Mouse (Mus musculus) intestine, embryonic 15.5 days (tissue): ENCODE data around the gene Wwp2. TPM values are rescaled to one million over a fixed set of nuclear protein-coding genes. Genes with fewer than 3 reads are reported as not detected.

Experiments
- ATAC-seq: fragments of 200-750 bp; cut with Nextera tagmentation; 2 replicates; pipeline ENCODE4 v1.8.0; 2017; ENCODE audit warnings: moderate TSS enrichment, moderate library complexity
- H3K27ac ChIP-seq: fragments of 300-500 bp; sonication (generic); 2 replicates; pipeline ENCODE4 v1.5.1; 2015; ENCODE audit warnings: mild to moderate bottlenecking, inconsistent platforms
- H3K27me3 ChIP-seq: fragments of 300-500 bp; sonication (generic); replicated peaks from 2 replicates; pipeline ENCODE4 v1.6.1; 2015; ENCODE audit warnings: inconsistent platforms
- H3K36me3 ChIP-seq: fragments of 300-500 bp; sonication (generic); 2 replicates; pipeline ENCODE4 v1.6.1; 2015; ENCODE audit warnings: inconsistent platforms
- H3K4me1 ChIP-seq: fragments of 300-500 bp; sonication (generic); replicated peaks from 2 replicates; pipeline ENCODE4 v1.6.1; 2015; ENCODE audit warnings: inconsistent platforms
- H3K4me2 ChIP-seq: fragments of 300-500 bp; sonication (generic); replicated peaks from 2 replicates; pipeline ENCODE4 v1.6.1; 2015; ENCODE audit warnings: mild to moderate bottlenecking, inconsistent platforms
- H3K4me3 ChIP-seq: fragments of 300-500 bp; sonication (generic); replicated peaks from 2 replicates; pipeline ENCODE4 v1.5.1; 2015; ENCODE audit warnings: inconsistent platforms
- H3K9ac ChIP-seq: fragments of 300-500 bp; sonication (generic); 2 replicates; pipeline ENCODE4 v1.6.1; 2015; ENCODE audit warnings: inconsistent platforms
- H3K9me3 ChIP-seq: fragments of 300-500 bp; sonication (generic); 2 replicates; pipeline ENCODE4 v1.6.1; 2016; ENCODE audit warnings: inconsistent platforms
- WGBS: fragments of 180-500 bp; shearing (Covaris S2); methylation state at CpG from one replicate; pipeline ENCODE4 v1.1.7; 2015; 5-methylcytosine and 5-hydroxymethylcytosine counted together
- polyA plus RNA-seq: library from polyadenylated mRNA; unstranded; fragments of >200 nt; fragmentation: Nextera tagmentation; extraction: Ambion mirVana; gene quantifications from 2 replicates; pipeline ENCODE4 v1.2.1, GENCODE M21; 2015

Wwp2 gene
- polyA plus RNA-seq, 1 experiment from 2014 or later, result 39.2 TPM

DNA sequence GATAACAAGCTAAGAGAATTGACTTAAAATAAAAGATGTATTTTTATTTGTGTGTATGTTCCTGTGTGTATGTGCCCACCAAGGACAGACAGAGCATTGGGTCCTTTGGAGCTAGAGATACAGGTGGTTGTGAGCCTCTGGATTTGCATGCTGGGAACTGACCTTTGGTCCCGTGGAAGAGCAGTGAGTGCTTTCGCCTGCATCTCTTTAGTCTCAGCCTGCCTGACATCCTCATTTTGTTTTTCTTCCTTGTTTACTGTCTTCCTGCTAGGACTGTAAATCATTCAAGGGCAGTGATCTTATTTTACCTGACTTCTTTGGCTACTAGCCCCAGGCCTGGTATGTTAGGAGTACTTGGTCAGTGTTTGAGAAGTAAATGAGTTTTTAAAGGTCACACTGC is 1.5 kb downstream of the Wwp2 start:
- H3K36me3 ChIP-seq, result no peaks in the 10 kb centered on the region
- no peak overlapping the region for H3K9ac ChIP-seq
- no peaks in the 10 kb centered on the region for H3K9me3 ChIP-seq
- no peak for ATAC-seq
- H3K4me1 ChIP-seq, result 0 out of 2 replicates have a peak, but pooled peaks cover 11% of the 10 kb centered on the region
- no peaks in the 10 kb centered on the region for H3K27me3 ChIP-seq
- no peak overlapping the region for H3K4me3 ChIP-seq
- WGBS, result 45% methylated on average over 2 of the region's 2 CpGs
- H3K4me2 ChIP-seq, result no peak overlapping the region
- H3K27ac ChIP-seq, result no peak overlapping the region

- Histone ChIP-seq H3K27ac (no peak overlapping the region), H3K4me2 (no peak overlapping the region), H3K9ac (no peak overlapping the region), H3K27me3 (no peaks in the 10 kb centered on the region), H3K4me3 (no peak overlapping the region), H3K36me3 (no peaks in the 10 kb centered on the region), H3K4me1 (peaks cover 18% of the 10 kb centered on the region), H3K9me3 (no peaks in the 10 kb centered on the region)
- ATAC-seq, result no peak
- WGBS, result 88% methylated on average over 3 of the region's 3 CpGs
Observed at GRCm38 (mm10) chr8:107439880-107440625, 3.9 kb downstream of the Wwp2 start.

GRCm38 (mm10) chr8:107444626-107445025 is 8.5 kb downstream of the Wwp2 start:
- no peak overlapping the region for H3K9ac ChIP-seq
- 53% methylated on average over 3 of the region's 3 CpGs for WGBS
- H3K4me1 ChIP-seq, result peaks cover 18% of the 10 kb centered on the region
- no peaks in the 10 kb centered on the region for H3K27me3 ChIP-seq
- H3K4me2 ChIP-seq, result no peak overlapping the region
- H3K36me3 ChIP-seq, result no peaks in the 10 kb centered on the region
- no peak for ATAC-seq
- H3K27ac ChIP-seq, result 0 out of 2 replicates have a peak overlapping the region, but pooled peaks have one; percentile 13
- no peak overlapping the region for H3K4me3 ChIP-seq
- H3K9me3 ChIP-seq, result no peaks in the 10 kb centered on the region

GRCm38 (mm10) chr8:107447713-107448112 is 11.5 kb downstream of the Wwp2 start:
- H3K4me1 ChIP-seq, result peaks cover 18% of the 10 kb centered on the region
- ATAC-seq, result no peak
- no peak overlapping the region for H3K4me2 ChIP-seq
- no peak overlapping the region for H3K9ac ChIP-seq
- no peaks in the 10 kb centered on the region for H3K27me3 ChIP-seq
- no peaks in the 10 kb centered on the region for H3K9me3 ChIP-seq
- H3K27ac ChIP-seq, result no peak overlapping the region
- no peak overlapping the region for H3K4me3 ChIP-seq
- no peaks in the 10 kb centered on the region for H3K36me3 ChIP-seq

- Histone ChIP-seq H3K4me3 (no peak overlapping the region), H3K4me1 (peaks cover 18% of the 10 kb centered on the region), H3K36me3 (no peaks in the 10 kb centered on the region), H3K9me3 (no peaks in the 10 kb centered on the region), H3K9ac (no peak overlapping the region), H3K27ac (no peak overlapping the region), H3K27me3 (no peaks in the 10 kb centered on the region), H3K4me2 (no peak overlapping the region)
- ATAC-seq, result no peak
- 73% methylated on average over 4 of the region's 4 CpGs for WGBS
Observed at GRCm38 (mm10) chr8:107448382-107448889, 12.3 kb downstream of the Wwp2 start.

- Histone ChIP-seq H3K27ac (no peak overlapping the region), H3K4me2 (no peak overlapping the region), H3K36me3 (no peaks in the 10 kb centered on the region), H3K27me3 (no peaks in the 10 kb centered on the region), H3K9me3 (no peaks in the 10 kb centered on the region), H3K4me3 (no peak overlapping the region), H3K9ac (no peak overlapping the region), H3K4me1 (peaks cover 18% of the 10 kb centered on the region)
- ATAC-seq, result peak; percentile 50; the same call in 1 of the 2 replicates
- 49% methylated on average over 8 of the region's 8 CpGs for WGBS
Observed at GRCm38 (mm10) chr8:107449130-107449529, 13.0 kb downstream of the Wwp2 start.

DNA sequence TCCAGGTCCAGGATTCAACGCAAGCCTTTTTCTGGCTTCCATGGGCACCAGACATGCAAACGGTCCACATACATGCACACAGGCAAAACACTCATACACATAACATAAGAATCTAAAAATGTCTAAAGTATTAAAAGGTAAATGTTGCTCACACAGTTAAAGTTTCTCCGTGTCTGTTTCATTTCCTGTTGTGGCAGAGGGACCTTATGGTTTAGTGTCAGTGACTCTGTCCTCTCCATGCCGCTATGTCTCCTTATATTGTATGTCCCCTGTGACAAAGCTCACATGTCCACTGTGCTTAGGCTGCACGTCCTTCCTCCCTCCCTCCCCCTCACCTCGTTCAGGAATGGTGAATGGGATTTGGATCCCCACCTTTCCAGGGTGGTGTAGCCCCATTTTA is 13.5 kb downstream of the Wwp2 start:
- Histone ChIP-seq H3K27ac (no peak overlapping the region), H3K36me3 (no peaks in the 10 kb centered on the region), H3K9me3 (no peaks in the 10 kb centered on the region), H3K4me1 (peaks cover 12% of the 10 kb centered on the region), H3K9ac (no peak overlapping the region), H3K4me3 (no peak overlapping the region), H3K27me3 (no peaks in the 10 kb centered on the region), H3K4me2 (no peak overlapping the region)
- 72% methylated on average over 6 of the region's 6 CpGs for WGBS
- 0 out of 2 replicates have a peak, but pooled peaks have one; percentile 47 for ATAC-seq

- Histone ChIP-seq H3K4me2 (no peak overlapping the region), H3K9me3 (no peaks in the 10 kb centered on the region), H3K27me3 (no peaks in the 10 kb centered on the region), H3K9ac (no peak overlapping the region), H3K4me1 (peaks cover 10% of the 10 kb centered on the region; the same call in 1 of the 2 replicates), H3K27ac (no peak overlapping the region), H3K4me3 (no peak overlapping the region), H3K36me3 (no peaks in the 10 kb centered on the region)
- no peak for ATAC-seq
- 85% methylated on average over 13 of the region's 13 CpGs for whole genome bisulfite sequencing
Observed at GRCm38 (mm10) chr8:107451414-107452066, 15.4 kb downstream of the Wwp2 start.

GRCm38 (mm10) chr8:107453386-107453785 is 17.2 kb downstream of the Wwp2 start:
- Histone ChIP-seq H3K27me3 (no peaks in the 10 kb centered on the region), H3K4me1 (peaks cover 5% of the 10 kb centered on the region; the same call in 1 of the 2 replicates), H3K36me3 (peaks cover 4% of the 10 kb centered on the region; the same call in 1 of the 2 replicates), H3K4me3 (no peak overlapping the region), H3K9me3 (no peaks in the 10 kb centered on the region), H3K27ac (no peak overlapping the region), H3K4me2 (no peak overlapping the region), H3K9ac (no peak overlapping the region)
- WGBS, result 95% methylated on average over 11 of the region's 11 CpGs
- no peak for ATAC-seq

- H3K4me1 ChIP-seq, result no peaks in the 10 kb centered on the region
- H3K9me3 ChIP-seq, result no peaks in the 10 kb centered on the region
- no peak overlapping the region for H3K4me3 ChIP-seq
- 10% methylated on average over 3 of the region's 3 CpGs for WGBS
- peaks cover 6% of the 10 kb centered on the region; the same call in 1 of the 2 replicates for H3K36me3 ChIP-seq
- H3K4me2 ChIP-seq, result no peak overlapping the region
- ATAC-seq, result no peak
- H3K9ac ChIP-seq, result no peak overlapping the region
- no peak overlapping the region for H3K27ac ChIP-seq
- no peaks in the 10 kb centered on the region for H3K27me3 ChIP-seq
Observed at GRCm38 (mm10) chr8:107455268-107455667, 19.1 kb downstream of the Wwp2 start.

GRCm38 (mm10) chr8:107457725-107458124 is 21.6 kb downstream of the Wwp2 start:
- WGBS, result 82% methylated on average over 4 of the region's 4 CpGs
- Histone ChIP-seq H3K4me1 (no peaks in the 10 kb centered on the region), H3K36me3 (peaks cover 11% of the 10 kb centered on the region), H3K9ac (no peak overlapping the region), H3K27ac (no peak overlapping the region), H3K9me3 (no peaks in the 10 kb centered on the region), H3K4me2 (no peak overlapping the region), H3K4me3 (no peak overlapping the region), H3K27me3 (no peaks in the 10 kb centered on the region)
- ATAC-seq, result no peak

- Histone ChIP-seq H3K27me3 (no peaks in the 10 kb centered on the region), H3K9me3 (no peaks in the 10 kb centered on the region), H3K27ac (no peak overlapping the region), H3K36me3 (peaks cover 11% of the 10 kb centered on the region), H3K4me2 (no peak overlapping the region), H3K4me3 (no peak overlapping the region), H3K9ac (no peak overlapping the region), H3K4me1 (no peaks in the 10 kb centered on the region)
- ATAC-seq, result no peak
- 82% methylated on average over 6 of the region's 6 CpGs for WGBS
Observed at GRCm38 (mm10) chr8:107458281-107458680, 22.1 kb downstream of the Wwp2 start.
